Mouse (Mus musculus): Measurements from ENCODE around the gene Zfp36l2. TPM values are rescaled to one million over a fixed set of nuclear protein-coding genes. Genes with fewer than 3 reads are reported as not detected.

Gene Zfp36l2
- total RNA-seq, 1 experiment from 2014 or later, result 276 TPM

GRCm38 (mm10) chr17:84197912-84198344, 10.2 kb upstream of the Zfp36l2 start:
- ATAC-seq (ENCODE audit: extremely low read depth, insufficient number of reproducible peaks, low FRiP score, poor library complexity, severe bottlenecking), result no peak

- ATAC-seq (ENCODE audit: extremely low read depth, insufficient number of reproducible peaks, low FRiP score, poor library complexity, severe bottlenecking), result no peak
Measured at GRCm38 (mm10) chr17:84196329-84196728, 8.6 kb upstream of the Zfp36l2 start.

GRCm38 (mm10) chr17:84195835-84196234, 8.1 kb upstream of the Zfp36l2 start:
- ATAC-seq (ENCODE audit: extremely low read depth, insufficient number of reproducible peaks, low FRiP score, poor library complexity, severe bottlenecking), result no peak

- ATAC-seq (ENCODE audit: extremely low read depth, insufficient number of reproducible peaks, low FRiP score, poor library complexity, severe bottlenecking), result no peak
Measured at GRCm38 (mm10) chr17:84195003-84195395, 7.3 kb upstream of the Zfp36l2 start.

GRCm38 (mm10) chr17:84194282-84195002, 6.7 kb upstream of the Zfp36l2 start:
- ATAC-seq (ENCODE audit: extremely low read depth, insufficient number of reproducible peaks, low FRiP score, poor library complexity, severe bottlenecking), result no peak

GRCm38 (mm10) chr17:84193411-84193810, 5.7 kb upstream of the Zfp36l2 start:
- no peak for ATAC-seq (ENCODE audit: extremely low read depth, insufficient number of reproducible peaks, low FRiP score, poor library complexity, severe bottlenecking)

GRCm38 (mm10) chr17:84191946-84192345, 4.2 kb upstream of the Zfp36l2 start:
- no peak for ATAC-seq (ENCODE audit: extremely low read depth, insufficient number of reproducible peaks, low FRiP score, poor library complexity, severe bottlenecking)

- ATAC-seq (ENCODE audit: extremely low read depth, insufficient number of reproducible peaks, low FRiP score, poor library complexity, severe bottlenecking), result peak; percentile 30
Measured at GRCm38 (mm10) chr17:84190885-84191284, 3.1 kb upstream of the Zfp36l2 start.

GRCm38 (mm10) chr17:84189127-84189854, 1.5 kb upstream of the Zfp36l2 start:
- no peak for ATAC-seq (ENCODE audit: extremely low read depth, insufficient number of reproducible peaks, low FRiP score, poor library complexity, severe bottlenecking)

GRCm38 (mm10) chr17:84188374-84188961, 721 bp upstream of the Zfp36l2 start:
- peak; percentile 20; the same call in 1 of the 2 replicates for ATAC-seq (ENCODE audit: extremely low read depth, insufficient number of reproducible peaks, low FRiP score, poor library complexity, severe bottlenecking)

- peak; percentile 1; the same call in 1 of the 2 replicates for ATAC-seq (ENCODE audit: extremely low read depth, insufficient number of reproducible peaks, low FRiP score, poor library complexity, severe bottlenecking)
Measured at GRCm38 (mm10) chr17:84187264-84187663, 483 bp downstream of the Zfp36l2 start.

GRCm38 (mm10) chr17:84186451-84187202, 1.1 kb downstream of the Zfp36l2 start:
- ATAC-seq (ENCODE audit: extremely low read depth, insufficient number of reproducible peaks, low FRiP score, poor library complexity, severe bottlenecking), result no peak

GRCm38 (mm10) chr17:84185581-84186450, 1.9 kb downstream of the Zfp36l2 start:
- no peak for ATAC-seq (ENCODE audit: extremely low read depth, insufficient number of reproducible peaks, low FRiP score, poor library complexity, severe bottlenecking)

GRCm38 (mm10) chr17:84185011-84185411, 2.7 kb downstream of the Zfp36l2 start:
- no peak for ATAC-seq (ENCODE audit: extremely low read depth, insufficient number of reproducible peaks, low FRiP score, poor library complexity, severe bottlenecking)

GRCm38 (mm10) chr17:84183291-84183781, 4.4 kb downstream of the Zfp36l2 start:
- ATAC-seq (ENCODE audit: extremely low read depth, insufficient number of reproducible peaks, low FRiP score, poor library complexity, severe bottlenecking), result peak; percentile 21

- ATAC-seq (ENCODE audit: extremely low read depth, insufficient number of reproducible peaks, low FRiP score, poor library complexity, severe bottlenecking), result no peak
Measured at GRCm38 (mm10) chr17:84182311-84183271, 5.2 kb downstream of the Zfp36l2 start.

Data from neutrophil, adult 5-6 weeks (primary cell).